Mouse (Mus musculus): ENCODE results near the gene Cda.

GRCm38 (mm10) chr4:138312105-138312504 is 55.7 kb downstream of the Cda start:
- TF ChIP-seq TCF12 (IDR thresholded peaks at IDR 0.05; ENCODE audit: low read depth, low read length) (no peak), TBP (IDR thresholded peaks at IDR 0.05; ENCODE audit: low read depth, low read length) (no peak), CTCF (IDR thresholded peaks at IDR 0.05 in 2 of 3, conservative IDR thresholded peaks at IDR 0.05 in 1 of 3; ENCODE audit: control insufficient read depth in 1 of 3, insufficient read depth in 1 of 3, low read depth in 2 of 3, low read length in 3 of 3, poor library complexity in 1 of 3, severe bottlenecking in 1 of 3) (no peak), POLR2A (IDR thresholded peaks at IDR 0.05; ENCODE audit: control insufficient read depth in 1 of 2, insufficient read depth in 1 of 2, low read depth in 1 of 2, low read length in 2 of 2, poor library complexity in 1 of 2) (no peak), POLR2AphosphoS2 (IDR thresholded peaks at IDR 0.05; ENCODE audit: low read length) (no peak), ETS1 (IDR thresholded peaks at IDR 0.05; ENCODE audit: low read depth, low read length) (no peak), JUND (IDR thresholded peaks at IDR 0.05; ENCODE audit: low read depth, low read length) (no peak), MYC (IDR thresholded peaks at IDR 0.05; ENCODE audit: low read depth, low read length) (no peak), CHD2 (IDR thresholded peaks at IDR 0.05; ENCODE audit: low read length) (no peak), MXI1 (IDR thresholded peaks at IDR 0.05; ENCODE audit: low read depth, low read length) (no peak)

Measured in MEL (cell line).